Mouse (Mus musculus): ENCODE measurements around the gene Ip6k1. TPM values are rescaled to one million over a fixed set of nuclear protein-coding genes. Genes with fewer than 3 reads are reported as not detected.

Ip6k1 gene
- polyA plus RNA-seq, 1 experiment = 180 TPM

GRCm38 (mm10) chr9:107964681-107965080 lies 37.6 kb upstream of the Ip6k1 start:
- no peak overlapping the region for H3K27ac ChIP-seq (ENCODE audit: insufficient read depth, low read length)
- TF ChIP-seq CTCF (IDR thresholded peaks at IDR 0.05; ENCODE audit: extremely low read depth, insufficient read depth, low read length) = no peak
- TF ChIP-seq POLR2A (IDR thresholded peaks at IDR 0.05; ENCODE audit: extremely low read depth, insufficient read depth, low read length) = no peak

GRCm38 (mm10) chr9:107966676-107967075 lies 35.6 kb upstream of the Ip6k1 start:
- Histone ChIP-seq H3K4me3 (ENCODE audit: insufficient read depth, low read length) (no peak overlapping the region), H3K4me1 (ENCODE audit: control insufficient read depth, insufficient read depth, low read length) (peaks cover 2% of the 10 kb centered on the region; the same call in 1 of the 2 replicates), H3K27ac (ENCODE audit: insufficient read depth, low read length) (no peak overlapping the region)
- TF ChIP-seq CTCF (IDR thresholded peaks at IDR 0.05; ENCODE audit: extremely low read depth, insufficient read depth, low read length) (no peak), POLR2A (IDR thresholded peaks at IDR 0.05; ENCODE audit: extremely low read depth, insufficient read depth, low read length) (no peak)

More at GRCm38 (mm10) chr9:107964681-107965080, 37.6 kb upstream of the Ip6k1 start:
- peaks cover 2% of the 10 kb centered on the region; the same call in 1 of the 2 replicates for H3K4me1 ChIP-seq (ENCODE audit: control insufficient read depth, insufficient read depth, low read length)
- H3K4me3 ChIP-seq (ENCODE audit: insufficient read depth, low read length) = no peak overlapping the region

DNA sequence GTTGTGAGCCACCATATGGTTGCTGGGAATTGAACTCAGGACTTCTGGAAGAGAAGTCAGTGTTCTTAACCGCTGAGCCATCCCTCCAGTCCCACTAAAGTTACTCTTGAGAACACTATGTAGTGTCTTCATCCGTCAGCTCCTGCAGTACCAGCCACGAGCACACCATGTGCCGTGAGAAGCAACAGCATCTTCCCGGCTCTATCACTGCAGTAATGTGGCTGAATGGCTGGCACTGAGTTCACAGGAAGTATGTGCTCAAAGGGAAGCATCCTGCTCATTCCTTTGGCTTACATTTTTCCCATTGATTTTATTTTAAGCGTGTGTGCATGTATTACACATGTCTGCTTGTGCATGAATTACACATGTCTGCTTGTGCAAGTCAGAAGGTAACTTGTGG lies 34.9 kb upstream of the Ip6k1 start:
- Histone ChIP-seq H3K4me1 (ENCODE audit: control insufficient read depth, insufficient read depth, low read length) (no peaks in the 10 kb centered on the region), H3K27ac (ENCODE audit: insufficient read depth, low read length) (no peak overlapping the region), H3K4me3 (ENCODE audit: insufficient read depth, low read length) (no peak overlapping the region)
- TF ChIP-seq POLR2A (IDR thresholded peaks at IDR 0.05; ENCODE audit: extremely low read depth, insufficient read depth, low read length) (no peak), CTCF (IDR thresholded peaks at IDR 0.05; ENCODE audit: extremely low read depth, insufficient read depth, low read length) (no peak)

- no peak for TF ChIP-seq CTCF (IDR thresholded peaks at IDR 0.05; ENCODE audit: extremely low read depth, insufficient read depth, low read length)
- no peak for TF ChIP-seq POLR2A (IDR thresholded peaks at IDR 0.05; ENCODE audit: extremely low read depth, insufficient read depth, low read length)
- no peak overlapping the region for H3K27ac ChIP-seq (ENCODE audit: insufficient read depth, low read length)
These were observed 33.8 kb upstream of the Ip6k1 start for GRCm38 (mm10) chr9:107968531-107968930.

GRCm38 (mm10) chr9:107970311-107970710 lies 32.0 kb upstream of the Ip6k1 start:
- Histone ChIP-seq H3K4me3 (ENCODE audit: insufficient read depth, low read length) (no peak overlapping the region), H3K4me1 (ENCODE audit: control insufficient read depth, insufficient read depth, low read length) (no peaks in the 10 kb centered on the region), H3K27ac (ENCODE audit: insufficient read depth, low read length) (no peak overlapping the region)
- TF ChIP-seq CTCF (IDR thresholded peaks at IDR 0.05; ENCODE audit: extremely low read depth, insufficient read depth, low read length) (no peak), POLR2A (IDR thresholded peaks at IDR 0.05; ENCODE audit: extremely low read depth, insufficient read depth, low read length) (no peak)

More at GRCm38 (mm10) chr9:107968531-107968930, 33.8 kb upstream of the Ip6k1 start:
- no peak overlapping the region for H3K4me3 ChIP-seq (ENCODE audit: insufficient read depth, low read length)
- H3K4me1 ChIP-seq (ENCODE audit: control insufficient read depth, insufficient read depth, low read length) = no peaks in the 10 kb centered on the region

- H3K27ac ChIP-seq (ENCODE audit: insufficient read depth, low read length) = no peak overlapping the region
- TF ChIP-seq POLR2A (IDR thresholded peaks at IDR 0.05; ENCODE audit: extremely low read depth, insufficient read depth, low read length) (no peak), CTCF (IDR thresholded peaks at IDR 0.05; ENCODE audit: extremely low read depth, insufficient read depth, low read length) (no peak)
- no peak overlapping the region for H3K4me3 ChIP-seq (ENCODE audit: insufficient read depth, low read length)
- no peaks in the 10 kb centered on the region for H3K4me1 ChIP-seq (ENCODE audit: control insufficient read depth, insufficient read depth, low read length)
These were observed 30.4 kb upstream of the Ip6k1 start for GRCm38 (mm10) chr9:107971690-107972541.

- no peak for TF ChIP-seq POLR2A (IDR thresholded peaks at IDR 0.05; ENCODE audit: extremely low read depth, insufficient read depth, low read length)
- TF ChIP-seq CTCF (IDR thresholded peaks at IDR 0.05; ENCODE audit: extremely low read depth, insufficient read depth, low read length) = no peak
- no peak overlapping the region for H3K27ac ChIP-seq (ENCODE audit: insufficient read depth, low read length)
- H3K4me3 ChIP-seq (ENCODE audit: insufficient read depth, low read length) = no peak overlapping the region
- H3K4me1 ChIP-seq (ENCODE audit: control insufficient read depth, insufficient read depth, low read length) = no peaks in the 10 kb centered on the region
These were observed 27.7 kb upstream of the Ip6k1 start for GRCm38 (mm10) chr9:107974491-107975171.

DNA sequence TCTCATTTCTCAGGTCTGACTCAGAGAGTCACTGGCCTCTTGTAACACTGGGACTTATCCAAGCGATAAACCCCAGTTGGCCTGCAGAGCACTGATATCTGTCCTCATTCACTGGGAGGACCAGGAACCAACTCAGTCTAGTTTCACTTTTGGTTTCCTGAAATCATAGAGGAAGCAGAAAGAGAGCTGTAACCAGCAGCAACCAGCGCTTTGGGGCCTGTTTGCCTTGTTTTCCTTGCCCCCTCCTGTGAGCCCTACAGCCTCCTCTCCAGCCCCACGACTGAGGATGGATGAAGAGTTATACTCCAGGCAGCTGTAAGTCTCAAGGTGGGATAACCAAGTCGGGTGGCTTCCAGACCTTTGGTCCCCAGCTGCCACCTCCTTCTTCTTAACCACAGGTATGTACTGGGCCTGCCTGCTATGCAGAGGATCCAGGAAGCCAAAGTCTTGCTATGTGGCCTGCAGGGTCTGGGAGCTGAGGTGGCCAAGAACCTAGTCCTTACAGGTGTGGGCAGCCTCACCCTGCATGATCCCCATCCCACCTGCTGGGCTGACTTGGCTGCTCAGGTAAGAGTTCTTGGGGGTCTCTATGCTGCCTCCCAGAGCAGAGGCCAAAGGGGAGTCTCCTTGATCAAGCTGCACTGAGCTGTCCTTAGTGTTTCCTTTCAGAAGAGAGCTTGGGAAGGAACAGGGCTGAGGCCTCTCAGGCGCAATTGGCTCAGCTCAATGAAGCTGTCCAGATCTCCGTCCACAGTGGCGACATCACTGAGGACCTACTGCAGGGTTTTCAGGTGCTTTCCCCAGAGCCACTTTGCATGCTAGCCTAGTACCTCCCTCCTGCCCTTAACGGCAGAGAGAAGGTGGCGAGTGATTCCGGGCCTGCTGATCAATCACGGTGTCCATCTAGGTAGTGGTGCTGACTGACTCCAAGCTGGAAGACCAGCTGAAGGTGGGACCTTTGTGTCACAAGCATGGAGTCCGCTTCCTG lies 26.6 kb upstream of the Ip6k1 start, which contains the start of gene Uba7:
Uba7 (plus strand) TSS at position 107 of the 988 bp plus-strand sequence.
- Histone ChIP-seq H3K4me1 (ENCODE audit: control insufficient read depth, insufficient read depth, low read length) (no peaks in the 10 kb centered on the region), H3K4me3 (ENCODE audit: insufficient read depth, low read length) (no peak within 1 kb of the TSS; the same call in 1 of the 2 replicates), H3K27ac (ENCODE audit: insufficient read depth, low read length) (no peak within 1 kb of the TSS; the same call in 1 of the 2 replicates)
- TF ChIP-seq CTCF (IDR thresholded peaks at IDR 0.05; ENCODE audit: extremely low read depth, insufficient read depth, low read length) (no peak), POLR2A (IDR thresholded peaks at IDR 0.05; ENCODE audit: extremely low read depth, insufficient read depth, low read length) (no peak)

DNA sequence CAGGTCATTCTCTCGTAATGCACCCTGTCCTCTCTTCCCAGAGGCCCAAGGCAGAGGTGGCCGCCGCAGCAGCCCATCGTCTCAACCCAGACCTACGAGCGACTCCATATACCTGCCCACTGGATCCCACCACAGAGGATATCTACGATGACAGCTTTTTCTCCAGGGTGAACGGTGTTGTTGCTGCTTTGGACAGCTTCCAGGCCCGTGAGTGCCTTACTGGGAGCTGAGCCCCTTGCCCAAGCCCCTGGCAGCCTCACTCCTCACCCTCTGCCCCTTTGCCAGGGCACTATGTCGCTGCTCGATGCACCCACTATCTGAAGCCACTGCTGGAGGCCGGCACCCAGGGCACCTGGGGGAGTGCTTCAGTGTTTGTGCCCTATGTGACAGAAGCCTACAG lies 23.5 kb upstream of the Ip6k1 start:
- TF ChIP-seq CTCF (IDR thresholded peaks at IDR 0.05; ENCODE audit: extremely low read depth, insufficient read depth, low read length) = no peak
- TF ChIP-seq POLR2A (IDR thresholded peaks at IDR 0.05; ENCODE audit: extremely low read depth, insufficient read depth, low read length) = no peak
- no peak overlapping the region for H3K4me3 ChIP-seq (ENCODE audit: insufficient read depth, low read length)
- peaks cover 8% of the 10 kb centered on the region for H3K4me1 ChIP-seq (ENCODE audit: control insufficient read depth, insufficient read depth, low read length)
- H3K27ac ChIP-seq (ENCODE audit: insufficient read depth, low read length) = no peak overlapping the region

Data from cortical plate, adult 2 months (tissue).